Mouse (Mus musculus): ENCODE data around the gene Brf1.

Brf1 gene

DNA sequence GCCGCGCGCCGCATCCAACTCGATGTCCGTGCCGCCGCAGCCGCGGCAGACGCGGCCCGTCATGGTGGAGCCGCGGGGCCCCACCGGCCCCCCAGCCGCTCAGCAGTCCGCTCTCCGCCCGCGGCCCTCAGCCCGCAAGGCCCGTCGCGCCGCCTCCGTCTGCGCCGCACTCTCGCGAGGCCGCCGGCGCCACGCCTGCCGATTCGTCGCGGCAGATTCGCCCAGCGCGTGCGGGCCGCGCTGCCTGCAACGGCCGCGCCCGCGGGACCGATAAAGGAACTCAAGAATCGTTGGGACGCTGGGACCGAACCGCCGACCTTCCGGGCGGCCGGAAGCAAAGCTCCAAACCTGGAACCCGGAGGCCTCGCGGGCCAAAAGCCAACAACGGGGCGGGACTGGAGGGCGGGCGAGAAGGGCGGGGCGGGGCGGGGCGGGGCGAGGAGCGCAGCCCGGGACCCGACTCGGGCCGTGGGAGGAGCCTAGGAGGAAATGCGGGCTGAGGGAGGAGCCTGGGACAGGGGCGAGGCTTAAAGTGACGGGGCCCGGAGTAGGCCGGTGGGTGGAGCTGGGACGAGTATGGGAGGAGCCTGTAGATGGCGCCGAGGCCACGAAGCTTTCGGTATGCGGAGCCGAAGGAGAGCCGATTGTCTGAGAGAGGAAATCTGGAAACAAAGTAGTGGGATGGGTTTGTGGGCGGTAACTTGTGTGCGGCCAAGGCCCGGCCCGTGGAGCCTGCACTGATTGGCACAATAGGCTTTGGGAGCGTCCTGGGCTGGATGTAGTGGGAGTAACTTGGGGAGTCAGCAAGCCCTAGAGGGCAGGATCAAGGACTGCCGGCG lies at the start of gene Brf1:
TSS of gene Brf1 (minus strand) at position 411 of the 839 bp plus-strand sequence.
- peak; percentile 96 to 98 for DNase-seq

DNA sequence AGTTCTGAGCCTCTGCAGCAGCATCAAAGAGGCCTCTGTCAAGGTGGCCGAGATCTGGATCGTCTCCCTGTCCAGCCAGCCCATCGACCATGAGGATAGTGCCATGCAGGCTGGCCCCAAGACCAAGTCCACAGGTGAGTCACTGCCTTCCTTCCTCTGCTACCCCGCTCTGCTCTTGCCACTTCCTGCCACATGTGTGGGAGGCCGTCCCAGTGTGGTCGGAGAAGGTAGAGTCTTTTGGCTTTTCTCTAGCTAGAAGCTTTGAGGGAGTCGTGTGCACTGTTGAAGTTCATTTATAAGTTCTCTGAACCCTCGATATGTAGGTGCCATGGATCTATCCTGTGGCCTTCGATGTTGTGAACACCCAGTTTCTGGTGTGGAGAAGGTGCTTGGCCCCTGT lies 49.3 kb upstream of the Brf1 start:
- DNase-seq, result no peak

DNA sequence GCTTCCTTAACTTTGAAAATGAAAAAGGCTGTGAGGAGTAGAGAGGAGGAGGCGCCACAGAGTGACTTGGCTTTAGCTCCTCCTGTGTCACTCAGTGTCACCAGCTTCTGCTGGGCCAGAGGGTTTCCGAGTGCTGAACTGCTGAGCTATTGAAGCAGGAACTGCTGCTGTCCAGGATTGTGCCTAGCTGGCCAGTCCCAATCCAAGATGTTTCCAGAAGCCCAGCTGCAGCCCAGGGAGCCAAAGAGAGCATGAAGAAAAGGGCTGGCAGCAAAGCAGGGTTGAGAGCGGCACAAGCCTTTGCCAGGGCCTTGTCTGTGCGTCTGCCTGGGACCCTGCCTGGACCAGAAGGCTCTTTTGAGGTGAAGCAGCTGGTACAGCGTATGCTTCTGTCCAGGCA lies 47.6 kb upstream of the Brf1 start:
- DNase-seq, result no peak

DNA sequence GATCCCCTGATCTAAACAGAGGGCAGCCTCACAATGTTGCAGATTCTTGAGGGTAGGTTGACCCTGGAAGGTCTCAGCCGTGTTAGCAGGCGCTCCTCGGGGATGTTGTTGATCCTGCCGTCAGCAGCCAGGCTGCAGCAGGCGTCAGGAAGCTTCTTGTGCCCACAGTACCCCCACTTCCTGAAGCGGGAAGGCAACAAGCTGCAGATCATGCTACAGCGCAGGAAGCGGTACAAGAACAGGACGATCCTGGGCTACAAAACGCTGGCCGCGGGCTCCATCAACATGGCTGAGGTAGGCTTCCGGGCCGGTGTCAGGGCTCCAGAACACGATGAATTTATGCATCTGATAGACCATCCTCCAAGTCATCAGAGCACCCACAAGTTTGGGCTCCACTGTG lies 46.4 kb upstream of the Brf1 start:
- DNase-seq, result no peak

DNA sequence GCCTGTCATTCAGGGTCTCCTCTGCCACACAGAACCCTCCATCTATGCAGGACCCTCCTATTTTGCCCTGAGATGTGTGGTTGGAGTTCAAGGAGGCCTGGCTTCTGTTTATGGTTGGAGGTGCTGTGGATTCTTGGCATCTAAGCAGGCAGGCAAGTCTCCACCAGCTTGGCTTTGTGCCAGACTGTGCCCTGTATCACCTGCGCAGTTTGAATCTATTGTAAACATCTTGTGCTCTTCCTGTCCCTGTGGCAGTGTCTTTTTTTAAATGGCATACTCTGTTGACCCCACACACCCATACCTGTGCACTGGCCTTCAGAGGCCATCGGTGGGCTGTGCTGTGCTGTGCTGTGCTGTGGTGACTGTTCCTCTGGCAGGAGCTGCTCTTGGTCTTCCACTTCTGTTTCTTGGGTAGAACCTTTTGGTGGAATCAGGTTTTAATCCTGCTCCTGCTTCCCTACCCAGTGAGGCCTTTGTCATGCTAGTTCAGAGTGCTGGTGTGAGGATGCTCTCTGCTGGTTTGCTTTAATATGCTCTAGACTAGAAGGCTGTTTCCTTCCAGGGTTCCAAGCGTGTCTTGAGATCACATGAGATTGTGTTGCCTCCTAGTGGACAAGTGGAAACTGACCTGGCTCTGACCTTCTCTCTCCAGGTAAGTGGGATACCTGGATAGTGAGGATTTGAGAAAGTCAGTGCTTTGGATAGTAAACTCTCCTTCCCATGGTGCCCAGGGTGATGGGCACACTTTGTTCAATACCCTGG lies 44.6 kb upstream of the Brf1 start:
- DNase-seq, result peak; percentile 50 to 57

DNA sequence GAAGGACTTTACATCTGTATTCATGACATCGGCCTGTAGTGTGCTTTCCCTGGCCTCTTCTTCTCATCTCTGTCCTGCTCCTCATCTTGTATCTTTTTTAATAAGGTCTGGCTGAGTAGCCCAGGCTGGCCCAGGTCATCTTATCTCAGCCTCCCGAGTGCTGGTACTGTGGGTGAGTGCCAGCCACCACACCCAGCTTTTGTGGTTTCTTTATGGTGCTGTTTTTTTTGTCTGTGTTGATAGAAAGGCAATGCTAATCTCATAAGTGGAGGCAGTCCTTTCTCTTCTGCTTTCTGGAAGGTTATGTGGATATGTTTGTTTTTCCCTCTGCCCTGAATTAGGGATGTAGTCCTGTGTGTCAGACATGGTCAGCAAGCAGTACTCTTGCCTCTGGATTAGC lies 42.0 kb upstream of the Brf1 start:
- no peak for DNase-seq

DNA sequence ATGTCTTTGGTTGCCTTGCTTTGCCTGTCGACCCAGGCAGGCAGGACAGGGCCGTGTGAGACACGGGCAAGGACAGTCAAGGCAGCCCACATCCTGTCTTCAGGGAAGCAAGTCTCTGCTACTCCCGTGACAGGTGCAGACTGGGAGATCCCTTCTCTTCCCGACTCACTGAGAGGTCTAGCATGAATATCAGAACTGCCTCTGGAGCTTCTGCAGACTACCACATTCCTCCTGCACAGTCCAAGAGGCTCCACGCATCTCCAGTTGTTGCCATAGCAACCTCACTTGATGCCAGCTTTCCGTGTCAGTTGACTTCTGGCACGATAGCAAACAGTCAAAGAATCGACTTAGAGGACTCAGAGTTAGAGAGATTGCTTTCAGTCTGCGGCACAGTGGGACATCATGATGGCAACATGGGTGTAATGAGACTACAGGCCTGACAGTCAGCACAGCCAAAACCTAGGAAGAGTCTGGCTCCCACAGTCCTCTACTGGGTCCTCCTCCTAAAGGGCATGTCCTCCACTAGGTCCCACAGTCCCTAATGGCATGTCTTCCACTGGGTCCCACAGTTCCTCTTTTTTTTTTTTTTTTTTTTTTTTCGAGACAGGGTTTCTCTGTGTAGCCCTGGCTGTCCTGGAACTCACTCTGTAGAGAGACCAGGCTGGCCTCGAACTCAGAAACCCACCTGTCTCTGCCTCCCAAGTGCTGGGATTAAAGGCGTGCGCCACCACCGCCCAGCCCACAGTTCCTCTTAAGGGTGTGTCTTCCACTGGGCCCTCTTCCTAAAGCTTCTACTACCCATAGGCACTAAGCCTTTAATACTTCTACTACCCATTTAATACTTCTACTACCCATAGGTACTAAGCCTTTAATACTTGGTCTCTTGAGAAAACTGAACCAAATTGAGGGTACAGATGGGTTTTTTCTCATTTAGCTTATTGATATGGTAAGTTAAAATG lies 41.3 kb upstream of the Brf1 start:
- DNase-seq, result no peak

DNA sequence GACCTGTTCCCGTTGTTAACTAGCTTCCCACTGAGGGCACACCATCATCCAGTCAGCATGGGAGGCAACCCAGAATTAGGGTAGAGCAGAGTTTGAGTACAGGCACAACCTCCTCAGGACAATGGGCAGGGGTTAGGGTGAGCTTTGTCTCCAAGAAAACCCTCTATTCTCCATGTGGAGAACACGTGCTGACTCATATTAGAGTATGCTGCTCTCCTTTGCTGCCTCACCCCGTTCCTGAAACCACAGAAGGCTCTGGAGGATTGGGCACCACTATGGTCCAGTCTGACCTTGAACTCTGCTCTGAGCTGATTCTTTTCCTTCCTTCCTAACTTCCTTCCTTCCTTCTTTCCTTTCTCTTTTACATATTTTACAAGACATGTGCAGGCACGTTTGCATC lies 37.9 kb upstream of the Brf1 start:
- no peak for DNase-seq

DNA sequence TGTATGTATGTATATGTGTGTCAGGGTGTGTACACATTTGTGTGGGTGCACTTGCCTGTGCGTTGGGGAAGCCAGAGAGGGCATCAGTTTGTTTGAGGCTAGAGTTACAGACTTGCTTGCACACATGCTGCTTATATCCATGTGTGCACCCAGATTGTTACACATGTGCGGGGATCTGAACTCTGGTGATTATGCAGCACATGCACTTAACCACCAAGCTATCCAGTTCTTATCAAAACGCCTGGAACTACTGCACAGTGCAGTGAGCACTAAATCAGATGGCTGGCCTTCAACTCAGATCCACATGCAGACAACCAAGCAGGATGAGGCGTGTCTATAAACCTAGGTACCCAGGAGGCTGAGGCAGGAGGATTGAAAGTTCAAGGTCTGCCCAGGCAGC lies 36.5 kb upstream of the Brf1 start:
- no peak for DNase-seq

DNA sequence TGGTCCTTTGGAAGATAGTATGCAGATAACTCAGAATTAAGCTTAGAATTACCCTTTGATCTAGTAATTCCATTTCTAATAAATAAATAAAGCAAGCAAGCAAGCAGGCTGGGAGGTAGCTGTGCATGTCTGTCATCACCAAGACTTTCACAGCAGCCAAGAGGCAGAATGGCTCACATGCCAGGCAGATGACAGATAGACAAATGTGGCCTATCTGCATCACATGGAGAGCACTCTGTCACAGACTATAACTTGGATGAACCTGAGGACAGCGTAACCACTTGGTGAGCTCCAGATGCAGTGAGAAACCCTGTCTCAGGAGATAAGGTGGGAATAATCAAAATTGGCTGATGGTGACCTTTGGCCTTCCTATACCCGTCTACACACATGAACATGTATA lies 34.6 kb upstream of the Brf1 start:
- no peak for DNase-seq

DNA sequence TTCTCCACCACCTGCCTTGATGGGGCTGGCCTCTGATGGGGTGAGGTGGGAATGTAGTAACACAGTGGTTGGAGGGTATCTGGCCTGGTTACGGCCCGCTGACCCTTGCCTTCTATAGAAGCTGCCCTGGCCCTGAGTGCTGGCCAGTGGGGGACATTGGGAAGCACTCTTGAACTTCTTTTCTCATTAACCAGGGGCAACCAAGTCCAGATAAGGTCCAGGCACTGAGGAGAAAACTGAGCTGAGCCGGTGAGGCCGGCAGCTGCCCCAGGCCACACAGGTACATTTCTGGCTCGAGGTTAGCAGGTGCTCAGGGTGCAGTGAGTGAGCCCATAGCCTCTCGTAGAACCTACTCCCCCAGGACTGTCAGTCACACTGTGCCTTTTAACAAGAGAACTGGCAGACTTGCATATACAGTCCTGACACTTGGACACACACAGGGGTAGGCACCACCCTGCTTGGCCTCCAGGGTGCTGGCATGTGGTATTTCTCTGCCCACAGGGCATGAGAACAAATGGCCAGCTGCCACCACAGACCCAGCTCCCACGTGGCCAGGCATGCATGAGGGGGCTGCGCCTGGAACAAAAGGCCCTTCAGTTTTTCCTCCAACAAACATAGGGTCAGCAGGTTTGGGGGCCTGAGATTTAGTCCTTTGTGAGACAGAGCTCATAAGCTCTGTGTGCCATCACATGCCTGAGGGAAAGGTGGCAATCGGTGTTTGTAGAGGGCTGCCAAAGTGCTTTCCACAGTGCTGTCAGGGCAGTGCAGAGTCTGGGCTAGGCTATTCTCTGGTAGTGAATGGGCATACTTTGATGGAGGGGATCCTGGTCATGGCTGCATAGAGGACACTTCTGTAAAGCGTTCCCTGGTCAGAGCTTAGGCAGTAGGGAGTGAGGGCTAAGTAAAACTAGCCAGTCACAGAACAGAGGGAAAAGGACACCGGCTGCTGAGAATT lies 32.1 kb upstream of the Brf1 start:
- DNase-seq, result no peak

DNA sequence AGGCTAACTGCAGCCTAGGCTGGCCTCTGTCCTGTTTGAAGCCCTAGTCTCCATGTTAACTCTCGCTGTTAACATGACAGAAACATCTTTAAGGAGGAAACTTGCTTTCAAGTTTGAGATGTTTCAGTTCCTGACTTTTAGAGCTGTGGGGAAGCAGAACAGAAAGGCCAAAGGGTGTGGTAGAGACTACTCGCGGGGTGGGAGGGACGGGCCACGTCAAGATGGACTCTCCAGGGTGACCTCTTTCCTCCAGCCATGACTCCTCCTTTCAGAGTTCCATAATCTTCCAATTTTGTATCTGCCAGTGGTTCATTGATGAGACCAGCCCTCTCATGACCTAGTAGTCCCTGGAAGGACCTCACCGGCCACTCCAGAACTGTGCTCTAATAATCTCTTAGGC lies 30.9 kb upstream of the Brf1 start:
- no peak for DNase-seq

DNA sequence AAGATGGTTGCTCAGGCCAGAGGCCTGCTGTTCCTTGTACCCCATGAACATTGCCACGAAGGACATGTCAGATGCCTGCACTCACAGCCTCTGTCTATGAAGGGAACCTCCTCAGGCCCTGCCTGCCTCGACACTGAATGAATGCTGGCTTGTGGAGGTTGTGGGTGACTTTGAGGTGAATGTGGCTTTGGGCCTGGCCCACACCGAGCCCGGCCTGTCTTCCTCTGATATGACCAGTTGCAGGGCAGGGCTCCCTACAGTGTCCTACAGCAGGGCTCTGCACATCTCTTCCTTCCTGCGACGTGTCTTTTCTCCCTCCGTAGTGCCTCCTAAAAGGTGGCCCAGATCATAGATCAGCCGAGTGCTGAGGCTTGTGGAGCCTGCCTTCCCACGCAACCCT lies 30.5 kb upstream of the Brf1 start:
- DNase-seq, result no peak

DNA sequence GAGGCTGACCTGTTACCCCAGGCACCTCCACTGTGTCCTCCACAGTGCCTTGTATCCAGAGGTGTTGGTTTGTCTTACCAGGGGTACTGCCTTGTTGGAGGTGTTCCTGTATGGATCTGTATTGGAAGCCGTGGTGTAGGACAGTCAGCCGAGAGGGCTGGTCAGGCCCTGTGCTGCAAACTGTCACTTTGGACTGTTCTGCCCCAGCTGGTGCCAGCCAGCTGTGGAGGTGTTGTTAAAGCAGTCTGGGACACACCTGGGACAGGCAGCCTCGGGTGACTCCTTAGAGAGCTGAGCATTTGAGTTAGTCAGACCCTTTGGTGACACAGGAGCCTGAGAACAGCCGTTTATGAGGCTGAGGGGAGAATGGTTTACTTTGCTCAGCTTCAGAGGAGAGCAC lies 29.5 kb upstream of the Brf1 start:
- no peak for DNase-seq

DNA sequence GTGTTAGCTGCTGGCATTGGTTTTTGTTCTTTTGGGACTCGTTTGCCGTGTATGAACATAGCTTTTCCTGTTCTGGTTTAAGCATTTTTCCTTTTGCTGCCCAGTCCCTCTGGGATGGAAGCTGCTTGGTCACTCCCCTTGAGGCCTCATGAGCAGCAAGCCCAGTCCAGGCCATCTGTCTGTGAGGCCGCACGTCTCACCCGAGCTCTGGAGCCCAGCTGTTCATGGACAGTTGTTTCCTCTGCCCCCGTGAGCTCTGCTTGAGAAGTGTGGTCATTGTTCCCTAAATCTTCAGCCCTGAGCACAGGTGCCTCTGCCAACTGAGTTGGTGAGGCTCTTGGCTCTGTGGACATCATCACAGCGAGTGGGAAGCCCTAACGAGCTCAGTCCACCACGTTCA lies 28.4 kb upstream of the Brf1 start:
- DNase-seq, result no peak

DNA sequence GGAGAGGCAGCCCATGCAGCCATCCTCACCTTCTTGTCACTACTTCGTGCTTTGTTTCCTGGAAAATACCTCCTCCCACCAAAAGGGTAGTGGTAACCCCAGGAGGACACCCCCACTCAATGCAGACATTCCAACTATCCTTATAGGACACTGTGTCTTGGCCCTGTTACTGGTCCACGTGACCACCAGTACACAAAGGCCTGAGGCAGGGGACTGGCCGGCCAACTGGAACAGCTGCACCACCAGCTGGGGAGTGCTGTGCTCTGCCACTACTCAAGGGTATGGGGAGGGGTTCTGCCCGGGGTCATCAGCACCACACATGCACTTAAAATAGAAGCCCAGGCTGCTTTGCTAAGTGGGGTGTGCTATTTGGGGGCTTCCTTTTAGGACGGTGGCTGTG lies 27.6 kb upstream of the Brf1 start:
- no peak for DNase-seq

DNA sequence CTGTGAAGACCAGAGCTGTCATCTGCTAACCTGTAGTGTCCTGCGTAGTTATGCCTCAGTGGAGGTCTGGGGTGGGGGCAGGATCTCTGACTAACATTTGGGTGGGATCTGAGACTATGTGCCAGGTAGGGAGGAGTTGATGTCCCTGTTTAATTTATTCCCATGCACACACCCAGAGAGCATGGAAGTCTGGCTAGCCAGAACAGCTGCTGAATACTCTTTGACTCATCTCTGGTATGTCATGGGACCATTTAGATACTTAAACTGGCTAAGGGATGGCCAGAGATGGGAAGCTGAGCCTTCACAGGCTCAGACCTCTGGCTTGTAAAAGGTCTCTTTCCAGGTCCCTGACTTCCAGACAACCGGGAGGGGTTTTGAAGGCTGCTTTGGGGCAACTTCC lies 27.0 kb upstream of the Brf1 start:
- DNase-seq, result no peak

DNA sequence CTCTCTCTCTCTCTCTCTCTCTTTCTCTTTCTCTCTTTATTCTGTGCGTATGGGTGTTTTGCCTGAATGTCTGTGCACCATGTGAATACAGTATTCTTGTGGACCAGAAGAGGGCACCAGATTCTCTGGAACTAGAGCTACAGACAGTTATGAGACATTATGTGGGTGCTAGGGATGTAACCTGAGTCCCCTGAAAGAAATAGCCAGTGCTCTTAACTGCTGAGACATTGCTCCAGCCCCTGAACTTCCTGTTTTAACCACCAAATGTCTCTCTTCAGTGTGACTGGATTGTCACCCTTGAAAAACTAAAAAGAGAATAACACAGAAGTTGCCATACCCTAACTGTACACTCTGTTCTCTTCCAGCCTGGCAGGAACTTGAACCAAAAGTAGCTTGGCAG lies 26.1 kb upstream of the Brf1 start:
- DNase-seq, result no peak

DNA sequence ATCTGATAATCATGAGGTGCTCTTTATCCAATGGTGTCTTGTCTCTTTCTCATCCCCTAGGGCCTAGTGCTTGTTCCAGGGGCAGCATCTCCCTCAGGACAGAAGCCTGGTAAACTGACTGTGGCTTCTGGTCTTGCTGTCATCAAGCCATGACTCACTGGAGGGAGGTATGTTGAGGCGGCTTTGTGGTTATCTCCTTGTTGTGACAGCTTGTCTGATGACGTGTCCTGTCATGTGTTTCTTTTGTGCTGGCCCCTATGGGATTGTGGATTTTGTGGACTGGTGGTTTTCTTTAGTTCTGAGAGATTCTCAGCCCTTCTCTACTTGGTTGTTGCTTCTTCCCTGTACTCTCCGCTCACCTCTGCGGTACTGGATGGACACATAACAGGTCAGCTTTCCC lies 22.6 kb upstream of the Brf1 start:
- peak in 1 of 2 experiments; percentile 36 for DNase-seq

DNA sequence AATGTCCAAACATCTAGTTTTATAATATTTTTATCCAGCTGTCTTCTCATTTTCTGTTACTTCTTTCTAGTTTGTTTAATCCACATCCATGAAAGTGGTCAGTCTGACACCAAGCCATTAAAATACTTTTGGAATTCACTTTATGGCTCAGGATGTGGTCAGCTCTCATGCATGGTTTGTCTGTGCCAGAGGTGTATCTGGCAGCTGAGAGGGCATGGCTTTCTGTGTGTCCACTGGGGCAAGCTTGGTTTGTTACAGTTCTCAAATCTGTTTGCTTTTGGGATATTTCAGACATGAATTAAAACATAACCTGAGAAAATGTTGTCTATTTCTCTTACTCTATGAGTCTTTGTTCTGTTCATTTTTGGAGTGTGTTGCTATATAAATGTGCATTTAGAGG lies 21.0 kb upstream of the Brf1 start:
- no peak for DNase-seq

DNA sequence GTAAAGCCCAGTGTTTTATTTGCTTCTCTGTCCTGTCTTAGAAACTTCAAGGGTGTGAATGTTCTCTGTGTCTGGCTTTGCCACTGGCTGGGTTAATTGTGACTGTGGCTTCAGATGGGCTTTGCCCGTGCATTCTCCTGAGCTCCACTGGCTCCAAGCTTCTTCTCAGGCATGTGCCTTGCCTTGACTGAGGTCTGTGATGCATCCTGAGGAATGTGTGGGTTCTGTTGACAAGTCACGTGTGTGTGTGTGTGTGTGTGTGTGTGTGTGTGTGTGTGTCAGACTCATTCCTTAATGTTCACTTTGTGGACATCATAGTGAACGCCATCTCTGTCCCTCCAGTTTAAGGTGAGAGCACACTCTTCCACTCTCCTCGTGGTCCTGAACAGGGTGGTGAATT lies 18.3 kb upstream of the Brf1 start:
- DNase-seq, result no peak

DNA sequence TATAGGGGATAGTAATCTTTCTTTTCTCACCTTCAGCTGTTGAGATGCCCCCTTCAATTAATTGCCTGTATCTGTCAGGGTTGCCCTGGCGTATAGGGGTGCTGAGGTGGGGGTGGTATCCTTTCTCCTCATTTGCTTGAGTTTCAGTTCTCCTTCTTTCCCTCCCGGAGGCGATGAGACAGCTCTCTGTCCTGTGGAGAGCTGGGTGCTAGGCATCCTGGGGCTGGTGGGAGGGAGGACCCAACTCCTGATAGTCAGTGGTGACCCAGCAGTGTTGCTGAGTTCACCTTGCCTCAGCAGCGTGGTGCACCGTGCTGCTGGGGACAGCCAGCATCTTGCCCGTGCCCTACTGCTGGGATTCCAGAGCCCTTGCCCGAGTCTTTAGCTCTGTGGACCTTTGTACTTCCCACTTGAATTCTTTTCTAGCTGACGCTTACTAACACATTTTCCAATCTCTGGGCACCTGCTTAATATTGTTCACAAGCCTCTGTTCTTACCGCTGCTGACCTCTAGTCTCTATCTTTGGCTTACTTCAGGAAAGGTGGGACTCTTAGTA lies 17.0 kb upstream of the Brf1 start:
- no peak for DNase-seq
